Mouse (Mus musculus) cortical plate, adult 2 months (tissue): ENCODE results near the gene Spaca6.

Experiments used
- CTCF ChIP-seq: fragments of 200-500 bp; IDR thresholded peaks from 2 replicates; pipeline ENCODE4 v1.5.1; 2011; ENCODE audit warnings: mild to moderate bottlenecking, control low read depth, low read length; ENCODE audit not compliant: insufficient read depth; ENCODE audit errors: extremely low read depth
- POLR2A ChIP-seq: fragments of 200-500 bp; IDR thresholded peaks from 2 replicates; pipeline ENCODE4 v1.6.1; 2011; ENCODE audit warnings: mild to moderate bottlenecking, low read length, control low read depth; ENCODE audit not compliant: insufficient read depth; ENCODE audit errors: extremely low read depth

GRCm38 (mm10) chr17:17837919-17838701 lies 11.2 kb downstream of the Spaca6 start:
- TF ChIP-seq CTCF = peak; percentile 51
- TF ChIP-seq POLR2A = peak; percentile 72
